In genomic region chr16:18400472-18401216, GRCm38 (mm10) we compare ENCODE assay signal across 8 mouse cellular contexts. TPM values are rescaled to one million over a fixed set of nuclear protein-coding genes. Genes with fewer than 3 reads are reported as not detected.
DNase-seq lines count a peak whose midpoint lies in the region; ATAC-seq and TF ChIP-seq lines count a peak whose summit lies in the region.
"Had no signal": no experiment of that assay in that cellular context is flagged by ENCODE, and none has a peak within 500 bp of the region (broad histone marks: within the 10 kb centered on the region; RNA-seq: fewer than 3 reads in every experiment).

No protein-coding gene starts in this region.

- H3K27me3 ChIP-seq in forebrain, embryonic 16.5 days (replicated peaks; ENCODE audit: control insufficient read depth, insufficient read depth, low read length) = no peaks in the 10 kb centered on the region
- H3K27me3 ChIP-seq in midbrain, postnatal 0 days (ENCODE audit: insufficient read depth, low read length) = no peaks in the 10 kb centered on the region

- peak; percentile 80 for ATAC-seq in forebrain, embryonic 16.5 days
- ATAC-seq in midbrain, postnatal 0 days (ENCODE audit: low FRiP score) = peak; percentile 72
- no peak for ATAC-seq in granulocyte monocyte progenitor cell, adult 5-6 weeks (replicated peaks; ENCODE audit: poor library complexity, severe bottlenecking)

- 17% methylated on average over 7 of the region's 7 CpGs for WGBS in forebrain, embryonic 16.5 days
- WGBS in midbrain, postnatal 0 days = 23% methylated on average over 7 of the region's 7 CpGs

- no peak for TF ChIP-seq CTCF in layer of hippocampus, adult 2 months (conservative IDR thresholded peaks at IDR 0.05)
- no peak for TF ChIP-seq CTCF in midbrain, postnatal 0 days (IDR thresholded peaks at IDR 0.05)

- peaks cover 30% of the 10 kb centered on the region for H3K4me1 ChIP-seq in forebrain, embryonic 16.5 days (replicated peaks; ENCODE audit: control insufficient read depth, insufficient read depth, low read length)
- H3K4me1 ChIP-seq in midbrain, postnatal 0 days (ENCODE audit: insufficient read depth, low read length) = peaks cover 5% of the 10 kb centered on the region; the same call in 1 of the 2 replicates

- H3K36me3 ChIP-seq in forebrain, embryonic 16.5 days (ENCODE audit: control insufficient read depth, insufficient read depth) = peaks cover 39% of the 10 kb centered on the region
- H3K36me3 ChIP-seq in midbrain, postnatal 0 days (ENCODE audit: insufficient read depth, low read length) = peaks cover 80% of the 10 kb centered on the region

- H3K9ac ChIP-seq in forebrain, embryonic 16.5 days (replicated peaks; ENCODE audit: low read depth, low read length) = 0 out of 2 replicates have a peak overlapping the region, but pooled peaks have one; percentile 14
- H3K9ac ChIP-seq in midbrain, postnatal 0 days (replicated peaks; ENCODE audit: low read length, poor library complexity, severe bottlenecking) = no peak overlapping the region

- H3K9me3 ChIP-seq in forebrain, embryonic 16.5 days (ENCODE audit: control insufficient read depth, low read length) = no peaks in the 10 kb centered on the region
- H3K9me3 ChIP-seq in midbrain, postnatal 0 days (ENCODE audit: low read length) = no peaks in the 10 kb centered on the region

- H3K4me2 ChIP-seq in forebrain, embryonic 16.5 days (ENCODE audit: low read length) = no peak overlapping the region
- no peak overlapping the region for H3K4me2 ChIP-seq in midbrain, postnatal 0 days (ENCODE audit: low read depth, low read length, poor library complexity, severe bottlenecking)

- H3K27ac ChIP-seq in layer of hippocampus, adult 2 months = peak overlapping the region; percentile 18; the same call in 1 of the 2 replicates
- H3K27ac ChIP-seq in forebrain, embryonic 16.5 days (ENCODE audit: low read length) = peak overlapping the region; percentile 48
- H3K27ac ChIP-seq in midbrain, postnatal 0 days (ENCODE audit: low read depth, low read length) = peak overlapping the region; percentile 28
- H3K27ac ChIP-seq: macrophage had no signal

- no peak for DNase-seq in layer of hippocampus, adult 2 months (ENCODE audit: low spot score in 2 of 2)
- DNase-seq in layer of hippocampus, adult 9-11 months = no peak
- peak; percentile 89 for DNase-seq in embryo, embryonic 11 days
- peak; percentile 93 for DNase-seq in midbrain, postnatal 0 days (ENCODE audit: low spot score)
- DNase-seq in right cerebral cortex, adult 2 months (ENCODE audit: low spot score in 2 of 2) = no peak

- H3K4me3 ChIP-seq in layer of hippocampus, adult 2 months = no peak overlapping the region
- H3K4me3 ChIP-seq in forebrain, embryonic 16.5 days (replicated peaks; ENCODE audit: low read length) = no peak overlapping the region
- no peak overlapping the region for H3K4me3 ChIP-seq in midbrain, postnatal 0 days (ENCODE audit: low read depth, low read length)

RNA-seq across cellular contexts. Expression of gene Txnrd2, which starts 25.5 kb away (rescaled TPM):
- 10 to 100 TPM; 19.7 to 21.4 TPM for total RNA-seq in layer of hippocampus, adult 2 months (2021)
- 24.0 and 27.8 TPM in 2 replicates for polyA plus RNA-seq in forebrain, embryonic 16.5 days (2015; fragmentation: Nextera tagmentation; extraction: Ambion mirVana)
- total RNA-seq in midbrain, postnatal 0 days (2014; rRNA removed) = 13.3 and 22.9 TPM in 2 replicates
- 38.3 and 42.6 TPM in 2 replicates for polyA plus RNA-seq in midbrain, postnatal 0 days (2015; fragmentation: Nextera tagmentation; extraction: Ambion mirVana)
- total RNA-seq in granulocyte monocyte progenitor cell, adult 5-6 weeks (2014; fragmentation: Nextera tagmentation) = 13.1 and 28.8 TPM in 2 replicates
- 8.8 and 9.7 TPM in 2 replicates for total RNA-seq in granulocyte monocyte progenitor cell, adult 5-6 weeks (2017)

RNA-seq across cellular contexts. Expression of gene Comt, which starts 26.0 kb away (rescaled TPM):
- 10 to 100 TPM; 74.6 to 75.1 TPM for total RNA-seq in layer of hippocampus, adult 2 months (2021)
- 88.8 and 98.1 TPM in 2 replicates for polyA plus RNA-seq in forebrain, embryonic 16.5 days (2015; fragmentation: Nextera tagmentation; extraction: Ambion mirVana)
- total RNA-seq in midbrain, postnatal 0 days (2014; rRNA removed) = 62.3 and 74.6 TPM in 2 replicates
- 95.0 and 103 TPM in 2 replicates for polyA plus RNA-seq in midbrain, postnatal 0 days (2015; fragmentation: Nextera tagmentation; extraction: Ambion mirVana)
- total RNA-seq in granulocyte monocyte progenitor cell, adult 5-6 weeks (2014; fragmentation: Nextera tagmentation) = 40.4 and 48.4 TPM in 2 replicates
- 34.1 and 34.6 TPM in 2 replicates for total RNA-seq in granulocyte monocyte progenitor cell, adult 5-6 weeks (2017)

RNA-seq across cellular contexts. Expression of gene Arvcf, which starts 52.7 kb away (rescaled TPM):
- total RNA-seq in layer of hippocampus, adult 2 months (2021) = 10 to 100 TPM; 40.4 to 41.4 TPM
- polyA plus RNA-seq in forebrain, embryonic 16.5 days (2015; fragmentation: Nextera tagmentation; extraction: Ambion mirVana) = 58.6 and 67.8 TPM in 2 replicates
- total RNA-seq in midbrain, postnatal 0 days (2014; rRNA removed) = 161 and 219 TPM in 2 replicates
- polyA plus RNA-seq in midbrain, postnatal 0 days (2015; fragmentation: Nextera tagmentation; extraction: Ambion mirVana) = 54.5 and 60.6 TPM in 2 replicates
- total RNA-seq in granulocyte monocyte progenitor cell, adult 5-6 weeks (2014; fragmentation: Nextera tagmentation) = 1.8 and 1.9 TPM in 2 replicates
- 0.21 and 2.8 TPM in 2 replicates for total RNA-seq in granulocyte monocyte progenitor cell, adult 5-6 weeks (2017)

RNA-seq across cellular contexts. Expression of gene Tango2, which starts 52.7 kb away (rescaled TPM):
- 100 to 1,000 TPM; 128 to 130 TPM for total RNA-seq in layer of hippocampus, adult 2 months (2021)
- polyA plus RNA-seq in forebrain, embryonic 16.5 days (2015; fragmentation: Nextera tagmentation; extraction: Ambion mirVana) = 74.9 and 86.8 TPM in 2 replicates
- 40.3 and 44.1 TPM in 2 replicates for total RNA-seq in midbrain, postnatal 0 days (2014; rRNA removed)
- polyA plus RNA-seq in midbrain, postnatal 0 days (2015; fragmentation: Nextera tagmentation; extraction: Ambion mirVana) = 88.0 and 94.8 TPM in 2 replicates
- 20.3 and 30.5 TPM in 2 replicates for total RNA-seq in granulocyte monocyte progenitor cell, adult 5-6 weeks (2014; fragmentation: Nextera tagmentation)
- 5.4 and 8.8 TPM in 2 replicates for total RNA-seq in granulocyte monocyte progenitor cell, adult 5-6 weeks (2017)

Comparison
In these comparisons a context has a peak if more than half of its experiments do, and no peak if none do; other contexts are left out.
1. DNase-seq: peak in embryo, embryonic 11 days (single experiment) and midbrain, postnatal 0 days (single experiment); none in layer of hippocampus, adult 2 months (0 of 2), layer of hippocampus, adult 9-11 months (single experiment) and right cerebral cortex, adult 2 months (0 of 2).
2. RNA of gene Arvcf, which starts 52.7 kb away (total RNA-seq): 161 to 219 TPM in midbrain, postnatal 0 days and 40.4 to 41.4 TPM in layer of hippocampus, adult 2 months; 0.21 to 2.8 TPM in granulocyte monocyte progenitor cell, adult 5-6 weeks; every median in the first group is over 10 times any median in the second.
3. Peak in every context shown above with its lines, with median percentiles within 50 percentile points of each other: H3K27ac ChIP-seq.